Mouse (Mus musculus) ES-Bruce4 (cell line): ENCODE results near the gene Fam222b.

Experiments
- CTCF ChIP-seq: IDR thresholded peaks from one replicate; pipeline ENCODE4 v1.8.1; 2011; ENCODE audit warnings: low read depth, low read length
- POLR2A ChIP-seq: IDR thresholded peaks from one replicate; pipeline ENCODE4 v1.8.1; 2011; ENCODE audit warnings: low read length; ENCODE audit not compliant: insufficient read depth

DNA sequence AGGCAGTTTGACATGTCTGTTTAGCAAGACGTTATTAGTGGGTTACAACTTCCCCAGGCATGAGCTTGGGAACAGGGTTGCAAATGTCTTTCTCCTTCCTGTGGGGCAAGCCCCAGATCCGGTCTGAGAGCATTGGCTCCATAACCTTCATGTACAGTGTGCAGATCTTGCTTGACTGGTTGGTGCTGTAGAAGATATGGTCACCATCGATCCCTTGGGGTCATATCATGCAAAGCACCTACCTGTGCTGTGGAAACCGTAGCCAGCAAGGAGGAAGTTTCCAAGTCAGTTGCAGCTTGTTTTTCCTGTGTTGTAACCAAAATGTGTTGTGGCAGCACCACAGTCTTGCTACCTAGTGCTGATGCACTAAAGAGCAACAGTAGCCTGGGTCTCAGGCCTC lies 32.3 kb downstream of the Fam222b start:
- no peak for TF ChIP-seq CTCF
- no peak for TF ChIP-seq POLR2A
